Mouse (Mus musculus) CD4-positive, CD25-positive, alpha-beta regulatory T cell, adult 4 months (primary cell): Measurements from ENCODE around the gene Map3k9. TPM values are rescaled to one million over a fixed set of nuclear protein-coding genes. Genes with fewer than 3 reads are reported as not detected.

ENCODE experiments used
- ATAC-seq: one replicate; pipeline ENCODE4 v1.8.0; 2017
- polyA plus RNA-seq, 2 experiments: library from polyadenylated mRNA; unstranded; fragments of 100-300 nt; shearing (Covaris generic); gene quantifications; one replicate each; pipeline ENCODE4 v1.2.1; 2017

Gene Map3k9
- polyA plus RNA-seq, 2 experiments from 2014 or later = 0.19 to 0.22 TPM

DNA sequence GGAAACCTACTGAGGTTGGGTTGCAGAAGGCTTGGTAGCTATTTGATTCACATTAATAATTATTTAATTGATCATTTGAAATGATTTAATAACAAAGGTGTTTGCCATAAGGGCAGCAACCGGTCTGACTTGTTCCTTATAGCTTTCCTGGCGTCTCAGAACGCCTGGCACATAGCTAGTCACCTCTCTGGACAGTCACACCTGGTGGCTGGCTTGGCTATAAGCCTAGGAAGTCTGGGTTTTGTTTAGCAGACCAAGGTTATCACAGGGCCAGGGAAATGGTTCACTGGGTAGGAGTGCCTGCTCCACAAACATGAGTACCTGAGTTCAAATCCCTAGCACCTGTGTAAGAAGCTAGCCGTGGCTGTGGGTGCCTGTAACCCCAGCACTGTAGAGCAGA, 2.3 kb upstream of the Map3k9 start:
- no peak for ATAC-seq

GRCm38 (mm10) chr12:81782606-81783005, 1.6 kb upstream of the Map3k9 start:
- no peak for ATAC-seq

GRCm38 (mm10) chr12:81780271-81781093, 493 bp downstream of the Map3k9 start:
- ATAC-seq = peak; percentile 16

GRCm38 (mm10) chr12:81779831-81780230, 1.1 kb downstream of the Map3k9 start:
- ATAC-seq = peak; percentile 44

GRCm38 (mm10) chr12:81776191-81776590, 4.8 kb downstream of the Map3k9 start:
- ATAC-seq = no peak

DNA sequence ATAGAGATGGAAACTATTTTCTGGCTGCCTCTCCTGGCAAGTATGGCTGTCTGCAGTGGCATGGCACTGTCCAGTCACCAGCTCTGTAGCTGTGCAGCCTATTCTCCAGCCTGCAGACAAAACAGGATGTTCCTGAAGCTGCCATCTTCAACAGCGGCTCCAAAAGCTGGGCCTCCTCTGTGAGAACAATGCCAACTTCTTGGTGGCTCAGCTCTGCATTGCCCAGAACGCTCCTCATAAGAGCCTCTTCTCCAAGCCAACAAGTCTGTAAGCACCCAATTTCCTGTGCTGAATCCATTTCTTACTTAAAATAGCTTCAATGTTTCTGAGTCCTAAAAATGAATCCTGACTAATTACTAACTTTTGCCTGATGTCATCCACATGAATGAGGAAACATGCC, 5.3 kb downstream of the Map3k9 start:
- ATAC-seq = no peak

GRCm38 (mm10) chr12:81774186-81774585, 6.8 kb downstream of the Map3k9 start:
- no peak for ATAC-seq

- no peak for ATAC-seq
These were observed 11.5 kb downstream of the Map3k9 start for GRCm38 (mm10) chr12:81769458-81769857.

DNA sequence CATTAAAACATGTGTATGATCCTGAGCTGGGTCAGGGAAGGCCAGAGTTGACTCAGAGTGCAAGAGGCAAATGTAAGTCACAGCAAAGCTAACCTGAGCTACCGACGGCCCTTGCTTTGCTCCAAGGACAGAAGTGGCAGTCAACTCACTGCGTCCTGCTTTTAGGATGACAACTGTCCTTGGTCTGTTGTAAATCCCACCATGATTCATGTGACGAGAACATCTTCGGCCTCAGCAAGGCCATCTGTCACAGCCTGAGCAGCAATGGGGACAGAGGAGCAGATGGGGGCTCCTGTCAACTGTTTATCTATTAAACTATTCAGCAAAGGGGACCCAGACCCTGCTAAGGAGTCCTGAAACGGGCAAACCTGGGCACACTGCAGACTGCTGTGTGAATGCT, 15.6 kb downstream of the Map3k9 start:
- ATAC-seq = no peak

GRCm38 (mm10) chr12:81764370-81764769, 16.6 kb downstream of the Map3k9 start:
- no peak for ATAC-seq

- ATAC-seq = no peak
These were observed 26.3 kb downstream of the Map3k9 start for GRCm38 (mm10) chr12:81754651-81755050.

GRCm38 (mm10) chr12:81751116-81751515, 29.9 kb downstream of the Map3k9 start:
- ATAC-seq = peak; percentile 54

DNA sequence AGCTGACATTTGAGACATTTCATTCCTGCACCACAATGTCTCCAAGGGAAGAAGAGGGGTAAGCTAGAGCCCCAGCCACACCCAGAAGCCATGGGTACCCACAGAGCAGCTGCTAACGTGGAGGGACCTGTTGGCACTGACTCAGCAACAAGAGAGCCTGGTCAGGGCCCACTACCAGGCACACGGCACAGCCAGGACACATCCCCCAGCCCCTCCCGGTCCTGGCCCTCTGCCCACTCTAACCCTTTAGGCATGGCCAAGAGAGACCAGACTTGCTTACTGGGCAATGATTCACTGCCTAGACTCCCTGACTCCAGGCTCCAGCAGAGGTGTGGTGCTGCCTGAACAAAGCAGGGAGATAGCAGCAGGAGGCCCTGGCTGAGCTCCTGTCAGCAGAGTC, 32.1 kb downstream of the Map3k9 start:
- ATAC-seq = no peak

DNA sequence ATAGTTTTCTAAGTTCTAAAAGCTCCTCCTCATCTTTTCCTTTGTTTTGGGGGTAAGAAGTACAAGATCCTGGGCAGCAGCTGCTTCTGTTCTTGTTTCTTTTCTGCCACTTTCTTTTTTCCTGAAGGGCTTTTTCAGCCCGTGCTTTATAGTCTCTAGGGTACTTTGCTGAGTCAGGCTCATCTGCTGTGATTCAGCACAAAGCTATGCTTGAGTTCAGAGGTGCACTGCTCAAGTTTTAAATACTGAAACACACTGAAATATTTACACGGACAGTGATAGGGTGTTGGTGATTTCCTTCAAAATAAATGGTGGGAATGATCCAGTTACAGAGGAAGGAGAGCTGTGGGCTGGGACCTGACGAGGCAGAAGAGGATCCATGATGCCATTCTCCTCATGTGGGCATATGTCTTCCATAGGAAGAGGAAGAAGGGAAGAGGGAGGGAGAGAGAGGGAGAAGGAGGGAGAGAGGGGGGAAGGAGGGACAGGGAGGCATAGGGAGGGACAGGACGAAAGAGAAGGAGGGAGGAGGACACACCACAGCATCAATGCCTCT, 32.9 kb downstream of the Map3k9 start:
- no peak for ATAC-seq

GRCm38 (mm10) chr12:81746400-81747024, 34.5 kb downstream of the Map3k9 start:
- ATAC-seq = no peak

DNA sequence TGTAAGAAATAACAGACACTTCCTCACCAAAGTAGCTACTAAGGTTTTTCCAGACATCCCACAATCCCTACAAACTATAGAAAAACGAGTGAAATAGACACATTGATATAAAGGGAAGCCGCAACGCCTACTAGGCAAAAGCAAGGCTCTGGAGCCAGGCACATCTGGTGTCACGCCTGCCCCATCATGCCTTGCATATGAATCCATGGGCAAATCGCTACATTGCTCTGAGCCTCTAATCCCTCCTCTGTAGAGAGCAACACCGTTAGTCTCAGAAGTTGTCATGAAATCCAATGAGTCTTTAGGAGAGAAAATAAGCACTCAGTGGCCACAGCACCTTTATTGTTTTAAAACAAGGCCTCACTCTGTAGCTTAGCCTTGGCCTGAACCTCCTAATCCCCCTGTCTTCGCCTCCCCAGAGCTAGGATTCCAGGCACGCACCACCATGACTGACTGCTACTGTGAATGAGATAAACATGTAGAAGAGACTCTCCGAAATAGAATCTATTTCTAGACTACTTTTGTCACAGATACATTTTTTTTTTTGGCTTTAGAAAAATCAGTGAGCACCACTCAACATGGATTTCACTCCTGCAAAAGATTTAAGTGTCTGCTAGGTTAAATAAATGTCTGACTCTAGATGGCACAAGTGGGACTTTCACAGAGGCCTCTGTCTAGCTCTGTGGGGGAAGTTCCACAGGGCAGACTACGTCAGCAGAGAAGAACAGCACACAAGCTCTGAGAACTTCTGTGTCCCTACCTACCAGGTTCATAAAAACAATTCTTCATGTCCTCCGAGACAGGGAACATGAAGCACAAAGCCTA, 45.5 kb downstream of the Map3k9 start:
- ATAC-seq = no peak

GRCm38 (mm10) chr12:81726246-81726822, 54.6 kb downstream of the Map3k9 start:
- no peak for ATAC-seq

- ATAC-seq = no peak
These were observed 56.2 kb downstream of the Map3k9 start for GRCm38 (mm10) chr12:81724776-81725175.

DNA sequence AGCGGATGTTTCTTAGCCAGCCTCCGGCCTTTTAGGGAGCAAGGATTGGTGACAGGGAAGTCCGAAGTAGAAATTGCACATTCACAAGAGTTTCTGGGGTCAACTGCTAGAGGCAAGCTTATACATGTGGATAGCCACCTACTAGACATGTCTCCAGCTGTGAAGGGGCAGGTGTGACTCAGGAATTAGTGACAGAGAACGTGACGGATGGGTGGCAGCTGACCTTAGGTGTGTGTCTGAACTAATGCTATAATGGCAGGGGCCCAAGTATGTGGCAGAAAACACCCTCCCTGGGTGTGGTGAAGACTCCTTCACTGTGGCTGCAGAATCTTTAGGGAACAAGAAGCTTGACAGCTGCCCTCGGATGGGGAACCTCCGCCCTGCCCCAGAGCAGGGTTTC, 57.6 kb downstream of the Map3k9 start:
- no peak for ATAC-seq

DNA sequence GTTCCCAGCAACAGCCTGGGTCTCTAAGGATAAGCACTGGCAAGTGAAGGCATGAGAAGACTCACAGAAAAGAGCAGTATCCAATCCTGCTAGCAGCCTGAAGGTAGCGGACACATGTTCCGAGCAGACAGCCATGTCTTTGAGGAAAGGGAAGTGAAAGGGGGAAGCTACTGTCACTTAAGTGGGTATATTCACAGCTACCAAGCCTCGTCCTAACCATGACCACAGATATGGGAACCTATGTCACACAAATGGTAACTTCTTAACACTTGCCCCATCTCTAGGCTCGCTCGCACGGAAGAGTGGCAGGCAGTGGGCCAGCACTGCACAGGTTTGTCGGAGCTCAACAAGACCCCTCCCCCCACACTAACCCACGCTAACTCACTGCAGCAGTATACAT, 61.3 kb downstream of the Map3k9 start:
- no peak for ATAC-seq

GRCm38 (mm10) chr12:81719161-81719560, 61.8 kb downstream of the Map3k9 start:
- ATAC-seq = no peak

DNA sequence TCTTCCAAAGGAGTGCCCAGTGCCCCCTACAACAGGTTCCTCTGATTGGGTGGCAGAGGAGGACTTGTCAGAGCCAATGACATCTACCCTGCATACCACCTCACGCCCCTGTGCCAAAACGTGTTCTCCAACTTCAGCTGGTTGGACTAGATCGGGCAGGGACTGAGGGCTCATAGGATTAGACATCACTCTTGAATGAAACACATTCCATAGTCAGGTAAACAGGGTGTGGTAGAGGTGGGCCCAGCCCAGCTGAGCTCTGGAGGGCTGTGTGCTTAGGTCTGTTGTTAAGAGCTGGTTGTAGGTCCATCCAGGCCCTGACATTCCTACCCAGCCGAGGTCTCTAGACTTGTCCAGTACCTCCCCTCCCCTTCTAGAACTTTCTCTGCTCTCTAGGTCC, 68.4 kb downstream of the Map3k9 start:
- ATAC-seq = no peak

DNA sequence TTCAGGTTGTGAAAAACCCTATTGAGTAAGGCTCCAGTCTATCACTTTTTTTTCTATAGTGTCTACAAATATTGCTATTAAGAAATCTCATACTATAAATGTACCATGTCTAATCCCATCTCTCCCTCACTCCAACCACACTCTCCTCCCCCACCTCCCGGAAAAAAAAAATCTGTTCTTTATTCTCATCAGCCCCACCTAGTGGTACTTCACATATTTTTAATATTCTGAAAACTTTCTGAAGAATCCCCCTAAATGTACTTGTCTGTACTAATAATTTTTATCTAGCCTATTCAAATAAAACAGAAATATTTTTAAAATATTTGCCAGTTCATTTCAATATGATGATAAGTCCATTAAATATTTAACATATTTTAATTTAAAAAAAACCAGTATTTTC, 78.1 kb downstream of the Map3k9 start:
- ATAC-seq = no peak
